Mouse (Mus musculus): ENCODE measurements around the gene Gm28490. TPM values are rescaled to one million over a fixed set of nuclear protein-coding genes. Genes with fewer than 3 reads are reported as not detected.
"Not testable (repeated sequence)": the region's sequence is repeated elsewhere in the genome, so short reads cannot be mapped to it uniquely, and the experiment has no call there.

Gene Gm28490
- total RNA-seq (2014; fragmentation: Nextera tagmentation) (not detected in 2 replicates), total RNA-seq (2017) (not detected in 2 replicates)

DNA sequence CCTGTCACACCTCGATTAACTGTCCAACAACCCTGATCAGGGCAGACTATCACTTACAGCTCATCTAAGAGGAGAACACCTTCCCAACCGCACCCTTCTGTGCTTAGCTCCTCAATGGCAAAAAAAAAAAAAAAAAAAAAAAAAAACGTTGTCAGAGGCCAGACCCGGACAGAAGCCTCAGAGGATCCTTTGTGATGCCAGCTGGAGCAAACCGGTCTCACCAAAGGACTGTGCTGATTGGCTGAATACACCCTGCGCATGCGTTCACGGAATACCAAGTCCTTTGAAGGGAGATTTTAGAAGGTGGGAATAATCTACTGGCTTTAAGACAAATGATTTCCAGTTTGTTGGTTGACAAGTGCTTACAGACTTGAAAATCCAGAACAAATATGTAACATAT lies at the start of gene Gm28490:
Gene Gm28490 (minus strand): TSS at position 101 of the 400 bp plus-strand sequence.
- not testable (repeated sequence) for ATAC-seq (replicated peaks; ENCODE audit: low FRiP score, low TSS enrichment, poor library complexity, severe bottlenecking)

Measured in megakaryocyte-erythroid progenitor cell, adult 5-6 weeks (primary cell).